In the genomic region with DNA sequence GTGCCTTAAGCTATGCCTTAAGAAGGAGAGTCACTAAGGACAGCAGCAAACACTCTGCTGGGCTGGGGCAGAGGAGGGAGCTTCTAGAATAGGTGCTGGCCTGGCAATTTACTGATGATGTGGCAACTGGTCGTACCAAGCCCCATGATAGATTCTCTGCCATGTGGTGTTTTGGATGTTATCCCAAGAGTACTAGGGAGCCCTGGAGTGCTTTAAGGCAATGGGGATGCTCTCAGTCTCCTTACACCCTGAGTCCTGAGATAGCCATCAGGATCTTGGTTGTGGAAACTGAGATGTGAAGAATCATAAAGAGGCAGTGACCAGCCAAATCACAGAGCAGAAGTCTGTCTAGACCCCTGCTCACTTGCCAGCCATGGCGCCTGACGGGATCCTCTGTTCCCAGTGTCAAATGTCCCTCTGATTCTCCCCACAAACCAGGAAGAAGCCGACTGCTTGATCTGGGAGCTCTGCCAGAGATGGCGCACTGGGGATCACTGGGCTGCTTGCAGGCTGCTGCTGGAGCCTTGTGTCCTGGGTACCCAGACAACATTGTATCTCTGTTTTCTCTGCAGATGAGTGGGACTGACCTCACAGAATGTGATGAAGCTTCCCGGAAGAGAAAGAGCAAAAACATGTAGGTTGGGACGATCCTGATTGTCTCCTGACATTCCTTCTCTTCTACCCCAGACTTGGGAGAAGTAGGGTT, we compare ENCODE assay signal across 7 mouse cellular contexts.
DNase-seq lines count a peak whose midpoint lies in the region; ATAC-seq and TF ChIP-seq lines count a peak whose summit lies in the region.

No protein-coding gene starts in this region.

- no peaks in the 10 kb centered on the region for H3K9me3 ChIP-seq in midbrain, embryonic 14.5 days (ENCODE audit: control insufficient read depth, low read length)
- no peaks in the 10 kb centered on the region for H3K9me3 ChIP-seq in midbrain, embryonic 11.5 days (ENCODE audit: control insufficient read depth, low read length)
- H3K9me3 ChIP-seq in heart, embryonic 15.5 days (replicated peaks), result no peaks in the 10 kb centered on the region
- no peaks in the 10 kb centered on the region for H3K9me3 ChIP-seq in lung, postnatal 0 days (ENCODE audit: low read length)

- H3K27ac ChIP-seq in midbrain, embryonic 14.5 days (replicated peaks; ENCODE audit: low read depth, low read length), result no peak overlapping the region
- no peak overlapping the region for H3K27ac ChIP-seq in midbrain, embryonic 11.5 days (ENCODE audit: low read depth, low read length)
- H3K27ac ChIP-seq in heart, embryonic 15.5 days, result peak overlapping the region; percentile 56
- H3K27ac ChIP-seq in lung, postnatal 0 days (ENCODE audit: low read length), result peak overlapping the region; percentile 8; the same call in 1 of the 2 replicates

- ATAC-seq in midbrain, embryonic 14.5 days (ENCODE audit: low FRiP score, low TSS enrichment), result no peak
- ATAC-seq in midbrain, embryonic 11.5 days (ENCODE audit: low FRiP score), result no peak
- ATAC-seq in heart, embryonic 15.5 days (replicated peaks; ENCODE audit: insufficient number of reproducible peaks, insufficient read depth, low FRiP score, low read depth), result no peak
- no peak for ATAC-seq in lung, postnatal 0 days

- WGBS in midbrain, embryonic 14.5 days, result 63% methylated on average over 7 of the region's 7 CpGs
- WGBS in midbrain, embryonic 11.5 days, result 69% methylated on average over 7 of the region's 7 CpGs
- 42% methylated on average over 7 of the region's 7 CpGs for WGBS in heart, embryonic 15.5 days
- WGBS in lung, postnatal 0 days, result 35% methylated on average over 7 of the region's 7 CpGs

- no peak overlapping the region for H3K4me2 ChIP-seq in midbrain, embryonic 14.5 days (ENCODE audit: low read length)
- no peak overlapping the region for H3K4me2 ChIP-seq in midbrain, embryonic 11.5 days
- no peak overlapping the region for H3K4me2 ChIP-seq in heart, embryonic 15.5 days
- no peak overlapping the region for H3K4me2 ChIP-seq in lung, postnatal 0 days (replicated peaks; ENCODE audit: low read depth, low read length)

- H3K36me3 ChIP-seq in midbrain, embryonic 14.5 days (ENCODE audit: control insufficient read depth, insufficient read depth, low read length), result peaks cover 66% of the 10 kb centered on the region
- peaks cover 10% of the 10 kb centered on the region; the same call in 1 of the 2 replicates for H3K36me3 ChIP-seq in midbrain, embryonic 11.5 days (ENCODE audit: control insufficient read depth, insufficient read depth, low read length)
- peaks cover 11% of the 10 kb centered on the region; the same call in 1 of the 2 replicates for H3K36me3 ChIP-seq in heart, embryonic 15.5 days
- H3K36me3 ChIP-seq in lung, postnatal 0 days (ENCODE audit: insufficient read depth, low read length), result no peaks in the 10 kb centered on the region

- no peaks in the 10 kb centered on the region for H3K27me3 ChIP-seq in midbrain, embryonic 14.5 days (ENCODE audit: control insufficient read depth, insufficient read depth, low read length)
- no peaks in the 10 kb centered on the region for H3K27me3 ChIP-seq in midbrain, embryonic 11.5 days (ENCODE audit: control insufficient read depth, insufficient read depth, low read length)
- peaks cover 19% of the 10 kb centered on the region for H3K27me3 ChIP-seq in heart, embryonic 15.5 days
- no peaks in the 10 kb centered on the region for H3K27me3 ChIP-seq in lung, postnatal 0 days (replicated peaks; ENCODE audit: insufficient read depth, low read length)

- peaks cover 18% of the 10 kb centered on the region for H3K4me1 ChIP-seq in midbrain, embryonic 14.5 days (ENCODE audit: control insufficient read depth, insufficient read depth, low read length)
- H3K4me1 ChIP-seq in midbrain, embryonic 11.5 days (ENCODE audit: control insufficient read depth, insufficient read depth, low read length), result peaks cover 15% of the 10 kb centered on the region
- peaks cover 73% of the 10 kb centered on the region for H3K4me1 ChIP-seq in heart, embryonic 15.5 days (replicated peaks)
- peaks cover 5% of the 10 kb centered on the region; the same call in 1 of the 2 replicates for H3K4me1 ChIP-seq in lung, postnatal 0 days (ENCODE audit: insufficient read depth, low read depth, low read length)

- no peak; the same call in 1 of the 2 replicates for TF ChIP-seq CTCF in lung, postnatal 0 days (IDR thresholded peaks at IDR 0.05)

- no peak overlapping the region for H3K9ac ChIP-seq in midbrain, embryonic 14.5 days (replicated peaks; ENCODE audit: low read length)
- no peak overlapping the region for H3K9ac ChIP-seq in midbrain, embryonic 11.5 days (ENCODE audit: low read length)
- H3K9ac ChIP-seq in heart, embryonic 15.5 days, result no peak overlapping the region
- no peak overlapping the region for H3K9ac ChIP-seq in lung, postnatal 0 days (replicated peaks; ENCODE audit: low read depth)

- peak; percentile 32 for DNase-seq in midbrain, embryonic 14.5 days
- no peak for DNase-seq in midbrain, embryonic 11.5 days (ENCODE audit: low spot score, missing footprints)
- DNase-seq in cerebellum, adult 9-11 months, result peak; percentile 76
- no peak for DNase-seq in lung, postnatal 0 days (ENCODE audit: low spot score)
- no peak for DNase-seq in thymus, postnatal 25 days
- no peak for DNase-seq in ovary, adult 18-20 months (ENCODE audit: low spot score)

- TF ChIP-seq EP300 in lung, postnatal 0 days (IDR thresholded peaks at IDR 0.05), result no peak

- no peak overlapping the region for H3K4me3 ChIP-seq in midbrain, embryonic 14.5 days (replicated peaks; ENCODE audit: low read depth, low read length)
- no peak overlapping the region for H3K4me3 ChIP-seq in midbrain, embryonic 11.5 days (ENCODE audit: low read depth, low read length)
- H3K4me3 ChIP-seq in heart, embryonic 15.5 days, result no peak overlapping the region
- no peak overlapping the region for H3K4me3 ChIP-seq in lung, postnatal 0 days (ENCODE audit: low read depth, low read length)

Comparison
In these comparisons a context has a peak if more than half of its experiments do, and no peak if none do; other contexts are left out.
1. DNase-seq: peak in midbrain, embryonic 14.5 days (single experiment) and cerebellum, adult 9-11 months (single experiment); none in midbrain, embryonic 11.5 days (single experiment), lung, postnatal 0 days (single experiment), thymus, postnatal 25 days (single experiment) and ovary, adult 18-20 months (single experiment).
2. H3K27ac ChIP-seq: peak in heart, embryonic 15.5 days (single experiment) and lung, postnatal 0 days (single experiment); none in midbrain, embryonic 14.5 days (single experiment) and midbrain, embryonic 11.5 days (single experiment).